Comparison of ENCODE assay signal across 8 mouse cellular contexts in genomic region chr19:24173020-24173419, GRCm38 (mm10). TPM values are rescaled to one million over a fixed set of nuclear protein-coding genes. Genes with fewer than 3 reads are reported as not detected.
A peak's percentile ranks its signal among the peaks of the same experiment; 100 is the strongest.
DNase-seq lines count a peak whose midpoint lies in the region; ATAC-seq lines count a peak whose summit lies in the region.

No protein-coding gene starts in this region.

- no peaks in the 10 kb centered on the region for H3K9me3 ChIP-seq in heart, embryonic 11.5 days (replicated peaks; ENCODE audit: control insufficient read depth, low read length)
- H3K9me3 ChIP-seq in hindbrain, embryonic 14.5 days (ENCODE audit: control insufficient read depth, low read length): no peaks in the 10 kb centered on the region
- H3K9me3 ChIP-seq in midbrain, embryonic 13.5 days: no peaks in the 10 kb centered on the region

- DNase-seq in heart, adult 8-10 months (ENCODE audit: low spot score): no peak
- peak; percentile 54 for DNase-seq in NIH3T3 (ENCODE audit: low read depth)
- no peak for DNase-seq in hindbrain, embryonic 14.5 days (ENCODE audit: low spot score)
- DNase-seq in layer of hippocampus, postnatal 25 days (ENCODE audit: extremely low spot score in 1 of 2, low spot score in 1 of 2): no peak

- no peak for ATAC-seq in heart, embryonic 11.5 days (replicated peaks; ENCODE audit: insufficient number of reproducible peaks, low FRiP score, low TSS enrichment)
- ATAC-seq in hindbrain, embryonic 14.5 days (ENCODE audit: low FRiP score): no peak
- no peak for ATAC-seq in midbrain, embryonic 13.5 days
- no peak for ATAC-seq in granulocyte monocyte progenitor cell, adult 5-6 weeks (replicated peaks; ENCODE audit: poor library complexity, severe bottlenecking)
- no peak for ATAC-seq in erythroid progenitor cell, adult 5-6 weeks (replicated peaks; ENCODE audit: low FRiP score, poor library complexity, severe bottlenecking)

- H3K4me2 ChIP-seq in heart, embryonic 11.5 days: peak overlapping the region; percentile 76
- peak overlapping the region; percentile 80 for H3K4me2 ChIP-seq in hindbrain, embryonic 14.5 days (replicated peaks)
- peak overlapping the region; percentile 70 for H3K4me2 ChIP-seq in midbrain, embryonic 13.5 days (replicated peaks)

- peaks cover 17% of the 10 kb centered on the region for H3K4me1 ChIP-seq in heart, embryonic 11.5 days (ENCODE audit: control insufficient read depth, insufficient read depth, low read length)
- 0 out of 2 replicates have a peak, but pooled peaks cover 8% of the 10 kb centered on the region for H3K4me1 ChIP-seq in hindbrain, embryonic 14.5 days (replicated peaks; ENCODE audit: control insufficient read depth, insufficient read depth, low read length)
- H3K4me1 ChIP-seq in midbrain, embryonic 13.5 days (replicated peaks): peaks cover 26% of the 10 kb centered on the region

- no peaks in the 10 kb centered on the region for H3K27me3 ChIP-seq in heart, embryonic 11.5 days (ENCODE audit: control insufficient read depth, insufficient read depth, low read length)
- H3K27me3 ChIP-seq in hindbrain, embryonic 14.5 days (ENCODE audit: control insufficient read depth, insufficient read depth, low read length): no peaks in the 10 kb centered on the region; the same call in 1 of the 2 replicates
- H3K27me3 ChIP-seq in midbrain, embryonic 13.5 days: peaks cover 12% of the 10 kb centered on the region; the same call in 1 of the 2 replicates

- peak overlapping the region; percentile 78 for H3K4me3 ChIP-seq in heart, embryonic 11.5 days (ENCODE audit: low read depth, low read length)
- H3K4me3 ChIP-seq in hindbrain, embryonic 14.5 days (replicated peaks; ENCODE audit: low read length): peak overlapping the region; percentile 73
- peak overlapping the region; percentile 77 for H3K4me3 ChIP-seq in midbrain, embryonic 13.5 days (replicated peaks)

- WGBS in heart, embryonic 11.5 days (ENCODE audit: insufficient replicate concordance): 22% methylated on average over 6 of the region's 6 CpGs
- 18% methylated on average over 6 of the region's 6 CpGs for WGBS in hindbrain, embryonic 14.5 days
- WGBS in midbrain, embryonic 13.5 days: 22% methylated on average over 6 of the region's 6 CpGs

- H3K27ac ChIP-seq in heart, embryonic 11.5 days (ENCODE audit: low read depth, low read length): no peak overlapping the region
- H3K27ac ChIP-seq in hindbrain, embryonic 14.5 days: peak overlapping the region; percentile 52; the same call in 1 of the 2 replicates
- H3K27ac ChIP-seq in midbrain, embryonic 13.5 days: no peak overlapping the region

- H3K9ac ChIP-seq in heart, embryonic 11.5 days (ENCODE audit: low read depth, low read length): peak overlapping the region; percentile 58
- H3K9ac ChIP-seq in hindbrain, embryonic 14.5 days: peak overlapping the region; percentile 61; the same call in 1 of the 2 replicates
- H3K9ac ChIP-seq in midbrain, embryonic 13.5 days (replicated peaks): peak overlapping the region; percentile 80

- no peaks in the 10 kb centered on the region for H3K36me3 ChIP-seq in heart, embryonic 11.5 days (ENCODE audit: control insufficient read depth, insufficient read depth, low read length)
- H3K36me3 ChIP-seq in hindbrain, embryonic 14.5 days (replicated peaks; ENCODE audit: control insufficient read depth, insufficient read depth): no peaks in the 10 kb centered on the region
- no peaks in the 10 kb centered on the region for H3K36me3 ChIP-seq in midbrain, embryonic 13.5 days

RNA-seq across cellular contexts. Expression of gene Tjp2, which starts 51.8 kb away (rescaled TPM):
- 21.3 and 25.0 TPM in 2 replicates for polyA plus RNA-seq in heart, embryonic 11.5 days (2014; fragmentation: Nextera tagmentation; extraction: Ambion mirVana)
- total RNA-seq in heart, adult 8-10 months (2022): 10 to 100 TPM; 15.8 to 17.4 (median 17.0) TPM
- 12.6 and 13.5 TPM in 2 replicates for polyA plus RNA-seq in hindbrain, embryonic 14.5 days (2014; fragmentation: Nextera tagmentation; extraction: Ambion mirVana)
- polyA plus RNA-seq in midbrain, embryonic 13.5 days (2015; fragmentation: Nextera tagmentation; extraction: Ambion mirVana): 13.6 and 13.9 TPM in 2 replicates
- 2.8 and 5.7 TPM in 2 replicates for total RNA-seq in granulocyte monocyte progenitor cell, adult 5-6 weeks (2014; fragmentation: Nextera tagmentation)
- 3.0 and 4.7 TPM in 2 replicates for total RNA-seq in granulocyte monocyte progenitor cell, adult 5-6 weeks (2017)
- total RNA-seq in erythroid progenitor cell, adult 5-6 weeks (2015; ENCODE audit: low replicate concordance): not detected in 2 replicates
- 1.3 and 3.7 TPM in 2 replicates for total RNA-seq in erythroid progenitor cell, adult 5-6 weeks (2017; ENCODE audit: low replicate concordance)
- total RNA-seq in layer of hippocampus, postnatal 25 days (2021): 10 to 100 TPM; 18.9 to 19.8 TPM
